Mouse (Mus musculus) stomach, postnatal 0 days (tissue): Measurements from ENCODE around the gene Acadl.

ENCODE experiments used
- CTCF ChIP-seq: IDR thresholded peaks from 2 replicates; pipeline ENCODE4 v1.5.1; 2016; ENCODE audit warnings: antibody characterized with exemption, low read depth, mild to moderate bottlenecking, moderate library complexity
- EP300 ChIP-seq: optimal IDR thresholded peaks from 2 replicates; pipeline ENCODE3; 2016; ENCODE audit warnings: antibody characterized with exemption

DNA sequence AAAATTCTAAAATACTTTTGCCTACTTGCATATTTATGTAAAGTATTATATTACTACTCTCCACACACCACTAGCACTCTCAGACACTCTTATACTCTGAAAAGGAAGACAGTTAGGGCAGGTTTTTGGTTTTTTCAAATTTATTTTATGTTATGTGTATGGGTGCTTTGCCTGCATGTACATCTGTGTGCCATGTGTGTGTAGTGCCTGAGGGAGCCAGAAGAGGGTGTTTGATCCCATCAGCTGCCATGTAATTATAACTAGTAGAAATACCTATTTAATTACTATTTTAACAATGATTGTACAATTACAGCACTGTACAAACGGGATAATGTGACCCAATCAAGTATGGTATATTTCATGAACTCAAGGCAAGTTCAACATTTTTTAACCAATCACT is 57.7 kb downstream of the Acadl start:
- TF ChIP-seq EP300 (no peak), CTCF (no peak; the same call in 1 of the 2 replicates)
